Mouse (Mus musculus) adrenal gland, postnatal 4 days (tissue): ENCODE measurements around the gene Taf9. TPM values are rescaled to one million over a fixed set of nuclear protein-coding genes. Genes with fewer than 3 reads are reported as not detected.

Experiments
- DNase-seq, 2 experiments: peaks; one replicate each; pipeline ENCODE4 v3.0.0; 2021 to 2022; ENCODE audit warnings: low spot score in 2 of 2, mixed read lengths in 2 of 2
- long read RNA-seq, 2 experiments: library from polyadenylated mRNA; stranded (forward); transcript quantifications; one replicate each; pipeline ENCODE4 v2.0.0; 2021
- total RNA-seq, 2 experiments: library from RNA; stranded (reverse); gene quantifications; 2 replicates each; pipeline ENCODE4 v1.2.3; 2021

Taf9 gene
- total RNA-seq: 10 to 100 TPM; 10.1 to 15.0 TPM
- long read RNA-seq, experiment 1, partial matches to known transcripts: 1 of 4 reads
- long read RNA-seq, experiment 1, other reads (novel, unspliced or antisense): 1 of 4 reads
- long read RNA-seq, experiment 2, transcript Taf9-204 (3 exons, 794 nt): major isoform, 5 of 12 reads
- long read RNA-seq, experiment 2, partial matches to known transcripts: 2 of 12 reads
- long read RNA-seq, experiment 2, other reads (novel, unspliced or antisense): 4 of 12 reads

DNA sequence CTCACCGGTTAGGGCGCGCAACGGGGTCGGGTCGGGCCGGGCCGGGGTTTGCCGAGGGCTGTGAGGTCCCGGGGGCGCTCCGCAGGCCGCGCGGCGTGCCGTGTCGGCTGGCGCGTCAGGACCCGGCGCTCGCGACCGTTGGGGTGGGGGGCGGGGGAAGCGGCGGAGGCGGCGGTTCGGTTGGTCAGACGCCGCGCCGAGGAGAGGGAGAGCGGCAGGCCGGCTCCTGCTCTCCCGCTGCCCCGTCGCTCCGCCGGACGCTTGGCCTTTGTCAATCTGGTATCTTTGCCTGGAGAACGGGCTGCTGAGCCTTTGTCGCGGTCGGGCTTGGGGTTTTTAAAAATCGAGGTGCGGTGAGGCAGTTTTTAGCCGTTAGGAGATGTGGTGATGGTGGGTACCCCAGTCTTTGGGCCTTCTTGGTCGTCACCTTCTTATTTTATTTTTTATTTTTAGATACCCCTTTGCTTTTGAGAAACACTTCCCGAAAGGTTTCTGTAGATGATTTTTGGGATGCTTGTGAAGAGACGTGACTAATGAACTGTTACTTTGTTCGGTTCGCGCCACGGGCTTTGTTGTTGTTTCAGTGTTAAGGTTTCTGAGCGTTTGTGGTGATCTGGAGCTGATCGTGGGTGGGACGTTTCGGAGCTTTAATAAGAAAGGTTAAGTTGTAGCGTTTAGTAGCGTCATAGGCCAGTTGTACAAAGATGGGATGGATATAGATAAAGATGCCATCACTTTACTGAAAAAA lies at the start of gene Taf9:
TSS of gene Taf9 (plus strand) at position 141 of the 748 bp plus-strand sequence.
- DNase-seq: no peak

DNA sequence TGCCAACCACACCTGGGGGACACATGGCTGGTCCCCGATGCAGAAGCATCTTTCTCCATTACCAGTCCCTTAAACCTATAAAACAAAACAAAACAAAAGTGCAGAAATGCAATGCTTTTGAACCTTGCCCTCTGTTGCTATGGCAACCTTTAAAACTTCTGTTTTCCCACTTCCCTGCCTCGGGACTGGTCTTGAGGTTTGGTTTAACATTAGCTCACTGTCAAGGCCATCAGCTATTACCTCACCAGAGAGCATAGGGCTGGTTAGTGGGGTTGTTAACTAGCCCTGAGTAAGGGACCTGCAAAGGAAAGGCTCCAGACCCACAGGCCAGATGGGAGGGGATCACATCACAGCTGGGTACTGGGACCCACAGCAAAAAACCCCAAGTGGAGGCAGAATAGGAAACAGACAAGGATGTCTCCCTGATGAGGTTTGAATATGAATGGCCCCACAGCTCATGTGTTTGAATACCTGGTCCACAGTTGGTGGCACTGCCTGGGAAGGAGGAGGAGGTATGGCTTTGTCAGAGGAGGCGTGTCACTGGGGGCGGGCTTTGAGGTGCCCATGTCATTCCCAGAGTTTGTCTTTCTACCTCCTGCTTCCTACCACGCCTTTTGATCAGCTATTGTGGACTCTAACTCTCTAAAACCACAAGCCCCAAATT lies 49.0 kb upstream of the Taf9 start:
- no peak for DNase-seq

DNA sequence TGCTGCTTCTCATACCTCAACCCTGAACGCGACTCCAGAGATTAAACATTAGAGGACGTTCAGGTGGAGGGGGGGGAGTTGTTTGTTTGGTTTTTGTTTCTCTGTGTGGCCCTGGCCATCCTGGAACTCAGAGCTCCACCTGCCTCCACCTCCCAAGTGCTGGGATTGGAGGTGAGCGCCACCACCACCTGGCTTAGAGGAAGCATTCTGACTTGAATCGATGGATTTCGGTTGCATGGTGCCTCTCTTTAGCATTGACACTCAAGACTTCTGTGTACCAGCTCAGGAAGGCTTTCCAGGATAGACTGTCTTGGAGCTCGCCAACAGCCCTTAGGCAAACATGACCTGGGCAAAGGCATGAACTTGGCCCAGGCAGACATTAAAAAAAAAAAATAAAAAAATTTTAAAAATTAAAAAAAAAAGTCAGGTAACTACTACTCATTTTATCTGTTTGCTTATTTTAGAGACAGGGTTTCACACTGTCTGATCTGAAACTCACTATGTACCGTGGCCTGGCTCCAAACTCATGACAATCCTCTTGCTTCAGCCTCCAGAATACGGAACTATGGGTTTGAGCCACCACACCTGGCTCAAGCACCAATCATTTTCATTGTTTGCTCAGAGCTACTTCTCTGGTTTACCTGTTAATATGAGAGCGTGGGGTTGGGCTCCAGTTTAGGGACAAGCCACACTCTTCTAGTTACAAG lies 48.2 kb upstream of the Taf9 start:
- DNase-seq: no peak

DNA sequence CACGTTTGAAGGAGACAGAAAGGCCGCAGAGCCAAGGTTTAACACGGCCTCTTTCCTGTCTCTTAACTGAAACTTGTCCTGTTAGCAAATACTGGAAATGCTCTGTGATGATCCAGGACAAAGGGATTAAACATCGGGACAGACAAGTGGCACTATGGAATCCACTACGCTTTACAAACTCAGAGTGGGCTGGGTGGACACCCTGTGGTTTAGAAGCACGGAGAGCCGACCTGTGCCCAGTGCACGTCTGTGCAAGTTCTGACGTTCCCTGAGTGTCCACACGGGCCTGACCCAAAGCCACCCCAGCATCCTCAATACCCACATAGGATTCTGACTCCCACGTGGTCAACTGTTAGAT lies 47.7 kb upstream of the Taf9 start:
- no peak for DNase-seq

DNA sequence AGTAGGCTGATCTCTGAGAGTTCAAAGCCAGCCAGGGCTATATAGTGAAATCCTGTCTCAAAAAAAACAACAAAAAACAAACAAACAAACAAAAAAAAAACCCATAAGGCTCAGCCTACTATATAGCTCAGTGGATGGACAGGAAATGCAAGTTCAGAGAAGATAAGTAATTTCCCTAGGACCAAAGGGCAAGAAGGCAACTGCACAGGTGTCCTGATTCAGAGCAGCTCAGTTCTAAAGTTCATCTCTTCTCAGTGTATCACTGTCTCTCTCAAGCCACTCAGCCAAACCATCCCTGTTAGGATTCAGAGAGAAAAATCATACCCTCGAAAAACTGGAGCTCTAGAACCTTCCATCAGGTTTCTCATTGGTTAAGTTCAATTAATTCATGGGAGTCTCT lies 45.5 kb upstream of the Taf9 start:
- DNase-seq: no peak

DNA sequence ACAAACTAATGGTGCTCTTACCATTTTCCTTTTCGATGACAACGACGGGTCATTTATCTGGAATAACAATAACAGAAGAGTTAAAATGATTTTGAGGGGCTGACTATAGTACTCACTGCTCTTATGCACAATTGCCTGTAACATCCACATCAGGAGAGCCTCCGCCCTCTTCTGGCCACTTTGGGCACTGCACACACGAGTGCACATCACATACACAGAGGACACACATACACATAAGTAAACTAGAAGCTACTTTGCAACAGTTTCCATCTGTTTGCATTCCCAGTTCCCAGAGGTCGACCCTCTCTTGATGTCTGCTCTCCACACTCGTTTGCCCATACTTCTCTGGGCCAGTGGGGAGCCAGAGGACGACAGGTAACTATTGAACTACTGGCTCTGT lies 43.6 kb upstream of the Taf9 start:
- DNase-seq: no peak

DNA sequence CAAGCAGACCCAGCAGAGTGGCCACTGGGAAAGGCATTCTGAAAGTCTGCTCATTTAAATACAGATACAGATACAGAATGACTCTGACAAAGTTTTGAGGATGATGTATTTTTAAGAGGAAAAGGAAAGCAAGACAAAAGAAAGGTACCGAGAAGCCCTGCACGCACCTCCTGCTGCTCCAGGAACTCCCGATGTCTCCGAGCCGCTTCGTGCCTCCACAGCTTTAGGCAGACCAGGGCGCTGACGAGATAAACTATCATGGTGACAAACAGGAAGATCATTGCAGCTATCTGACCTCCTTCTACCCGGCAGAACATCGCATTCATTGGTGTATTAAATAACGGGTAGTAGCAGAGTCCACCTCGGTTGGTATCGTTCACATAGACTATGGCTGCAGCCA lies 40.1 kb upstream of the Taf9 start:
- DNase-seq: no peak

DNA sequence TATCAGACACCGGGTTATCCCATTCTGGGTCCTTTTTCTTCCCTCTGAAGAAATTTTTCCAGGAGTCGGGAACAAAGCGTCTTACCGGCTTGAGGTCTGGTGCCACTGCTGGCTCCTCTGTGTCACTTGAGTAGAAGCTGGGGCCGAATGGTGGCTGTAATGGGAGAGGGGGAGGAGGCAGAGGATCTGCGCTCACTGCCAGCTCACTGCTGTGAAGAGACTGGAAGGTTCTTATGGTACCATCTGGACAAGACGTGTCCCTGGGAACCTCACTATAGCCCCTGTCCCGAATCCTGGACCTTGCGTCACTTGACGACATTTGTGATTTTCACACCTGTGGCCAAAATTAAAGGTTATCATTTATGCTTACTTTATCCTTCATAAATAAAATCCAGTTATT lies 39.1 kb upstream of the Taf9 start:
- no peak for DNase-seq

DNA sequence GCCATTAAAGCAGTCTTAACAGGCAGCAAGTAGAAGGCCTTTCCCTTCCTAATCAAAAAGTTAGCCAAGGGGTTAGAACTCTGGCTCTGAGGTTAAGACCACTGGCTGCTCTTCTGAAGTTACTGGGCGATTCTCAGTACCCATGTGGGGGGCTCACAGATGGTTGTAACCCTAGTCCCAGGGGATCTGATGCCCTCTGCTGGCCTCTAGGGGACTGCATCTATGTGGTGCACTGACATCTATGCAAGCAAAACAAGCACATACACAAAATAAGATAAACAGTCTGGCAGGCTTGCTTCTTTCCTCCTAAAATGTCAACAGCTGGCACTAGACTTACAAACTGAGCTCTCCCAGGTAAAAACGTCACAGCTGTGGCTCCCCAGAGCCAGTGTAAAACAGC lies 38.5 kb upstream of the Taf9 start:
- no peak for DNase-seq

DNA sequence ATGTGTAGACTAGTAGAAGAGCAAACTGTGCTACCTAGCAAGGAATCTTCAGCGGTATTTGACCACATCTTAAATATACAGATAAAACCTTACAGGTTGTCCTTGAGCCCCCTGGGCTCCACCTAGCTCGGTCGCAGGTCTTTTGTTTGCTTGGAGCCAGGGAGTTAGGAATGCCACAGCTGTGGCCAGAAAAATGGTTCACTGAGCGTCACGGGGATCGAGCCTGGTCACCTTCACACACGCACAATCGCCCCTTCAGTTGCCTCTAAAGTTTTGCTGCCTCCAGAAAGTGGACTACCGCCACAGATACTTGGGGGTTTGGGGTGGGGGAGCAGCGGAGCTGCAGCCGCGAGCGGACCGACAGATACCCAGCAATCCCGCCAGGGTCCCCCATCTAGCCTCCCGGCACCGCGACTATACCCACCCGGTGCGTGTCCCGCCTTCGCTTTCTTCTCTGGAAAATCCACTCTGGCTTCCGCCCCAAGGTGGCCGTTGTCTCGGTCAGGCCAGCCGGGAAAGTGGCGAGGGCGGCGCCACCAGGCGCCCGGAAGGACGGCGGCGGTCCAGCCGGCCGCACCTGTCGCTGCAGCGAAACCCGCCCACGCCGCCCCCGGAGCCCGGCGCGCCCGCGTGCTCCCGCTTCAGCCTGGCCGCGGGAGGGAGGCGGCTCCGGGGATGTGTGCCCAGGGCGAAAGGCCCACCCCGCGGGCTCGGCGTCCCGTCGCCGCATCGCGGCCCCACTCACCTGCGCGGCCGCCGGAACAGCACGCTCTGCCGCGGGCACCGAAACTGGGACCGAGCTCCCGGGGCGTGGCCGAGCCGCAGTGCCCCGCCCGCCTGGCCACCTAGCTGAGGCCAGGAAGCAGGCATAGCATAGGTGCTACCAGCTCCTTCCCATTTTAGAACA lies 34.9 kb upstream of the Taf9 start, which contains the start of gene Marveld2:
TSS of gene Marveld2 (minus strand) at position 791 of the 907 bp plus-strand sequence.
- no peak for DNase-seq

DNA sequence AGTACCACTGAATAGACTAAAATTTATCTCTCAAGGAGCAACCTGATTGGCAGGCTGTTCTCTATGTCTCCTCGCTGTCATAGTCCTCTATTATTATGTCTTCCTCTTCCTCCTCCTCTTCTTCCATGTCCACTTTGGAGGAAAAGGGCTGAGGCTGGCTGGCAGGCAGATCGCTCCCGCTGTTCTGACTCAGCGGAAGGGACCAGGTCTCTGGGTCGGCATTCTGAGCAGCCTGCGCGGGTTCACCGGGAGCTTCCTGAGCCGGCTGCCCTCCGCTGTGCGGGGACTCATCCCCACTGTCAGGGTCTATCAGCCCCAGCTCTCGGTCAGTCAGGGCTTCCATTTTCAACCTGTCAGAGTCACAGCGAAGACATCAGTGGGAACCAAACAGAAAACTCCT lies 33.8 kb upstream of the Taf9 start:
- no peak for DNase-seq

DNA sequence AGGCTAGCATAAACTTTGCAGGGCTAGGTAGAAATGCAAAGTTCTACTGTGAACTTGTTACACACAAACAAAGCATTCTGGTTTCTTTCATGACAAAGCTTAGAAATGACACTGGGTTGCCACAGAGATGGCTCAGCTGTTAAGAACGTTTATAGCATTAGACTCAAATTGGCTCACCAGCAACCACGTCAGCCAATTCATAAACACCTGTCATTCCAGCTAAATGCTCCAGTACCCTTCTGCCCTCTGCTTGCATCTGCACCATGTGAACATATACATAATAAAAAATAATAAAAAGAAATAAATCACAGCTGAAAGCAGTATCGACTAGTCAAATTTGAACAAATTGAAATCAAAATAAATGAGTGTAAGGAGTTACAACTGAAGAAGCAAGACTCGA lies 29.1 kb upstream of the Taf9 start:
- DNase-seq: no peak

DNA sequence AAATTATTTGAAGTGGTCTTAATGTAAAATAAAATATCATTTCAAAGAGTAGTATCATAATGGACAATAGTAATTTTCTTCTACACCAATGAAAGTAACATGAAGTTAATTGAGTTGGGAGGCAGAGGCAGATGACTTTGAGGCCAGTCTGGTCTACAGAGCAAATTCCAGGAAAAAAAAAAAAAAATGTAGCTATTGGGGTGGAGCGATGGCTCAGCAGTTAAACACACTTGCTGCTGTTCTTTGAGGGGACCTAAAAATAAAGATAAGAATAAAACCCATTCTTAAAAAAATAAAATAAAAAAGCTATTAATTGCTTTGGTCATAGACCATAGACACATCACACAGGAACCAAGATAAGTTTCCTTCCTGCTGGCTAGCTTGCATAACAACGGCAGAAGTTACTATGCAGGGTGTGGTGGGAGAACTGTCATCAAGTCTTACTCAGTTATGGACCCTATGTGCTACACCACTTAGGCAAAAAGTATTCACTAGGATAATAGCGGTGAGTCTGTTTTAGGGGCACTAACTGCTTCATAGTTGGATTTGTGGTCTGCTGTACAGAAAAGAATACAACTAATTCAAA lies 17.2 kb upstream of the Taf9 start:
- no peak for DNase-seq

DNA sequence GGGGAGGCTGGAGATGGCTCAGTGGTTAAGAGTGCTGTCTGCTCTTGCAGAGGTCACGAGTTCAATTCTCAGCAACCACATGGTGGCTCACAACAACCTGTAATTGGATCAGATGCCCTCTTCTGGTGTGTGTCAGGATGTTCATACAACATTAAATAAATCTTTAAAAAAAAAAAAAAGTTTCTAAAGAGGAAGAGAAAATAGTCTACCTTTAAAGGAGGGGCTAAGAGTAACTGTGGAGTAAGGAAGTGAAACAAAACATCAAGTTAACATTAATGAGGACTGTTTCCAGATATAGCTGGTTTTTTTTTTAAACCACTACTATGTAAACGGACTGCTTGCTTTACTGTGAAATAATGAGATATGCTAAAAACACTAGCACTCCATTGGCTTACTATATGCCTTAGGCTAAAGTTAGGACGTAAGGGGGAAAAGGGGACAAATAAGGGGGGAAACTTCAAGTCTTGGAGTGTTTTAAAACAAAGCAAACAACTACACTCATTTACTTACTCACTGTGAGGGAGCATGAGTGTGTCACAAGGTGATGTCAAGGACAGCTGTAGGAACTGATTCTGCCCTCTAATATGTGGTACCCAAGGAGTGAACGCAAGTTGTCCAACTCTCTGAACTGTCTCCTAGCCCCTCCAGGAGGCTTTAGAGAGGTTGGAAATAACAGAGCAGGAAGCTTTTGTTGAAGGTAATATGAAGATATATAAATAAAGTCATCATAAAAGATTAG lies 8.7 kb upstream of the Taf9 start:
- DNase-seq: no peak

DNA sequence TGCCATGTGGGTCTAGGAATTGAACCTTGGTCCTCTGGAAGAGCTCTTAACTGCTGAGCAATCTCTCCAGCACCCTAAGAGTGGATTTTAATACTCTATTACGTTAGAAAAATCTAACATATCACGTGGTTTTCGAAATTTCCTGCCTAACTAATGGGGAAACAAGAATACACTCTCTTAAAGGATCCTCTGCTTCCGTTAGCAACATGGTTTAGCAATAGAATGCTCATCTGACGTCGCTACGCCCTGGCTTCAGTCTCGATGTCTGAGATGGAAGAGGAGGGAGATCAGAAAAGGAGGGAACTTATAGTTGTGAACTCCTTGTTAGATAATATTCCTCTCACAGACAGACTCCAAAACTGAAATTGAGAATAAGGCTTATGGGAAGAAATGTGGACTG lies 3.2 kb upstream of the Taf9 start:
- DNase-seq: no peak

DNA sequence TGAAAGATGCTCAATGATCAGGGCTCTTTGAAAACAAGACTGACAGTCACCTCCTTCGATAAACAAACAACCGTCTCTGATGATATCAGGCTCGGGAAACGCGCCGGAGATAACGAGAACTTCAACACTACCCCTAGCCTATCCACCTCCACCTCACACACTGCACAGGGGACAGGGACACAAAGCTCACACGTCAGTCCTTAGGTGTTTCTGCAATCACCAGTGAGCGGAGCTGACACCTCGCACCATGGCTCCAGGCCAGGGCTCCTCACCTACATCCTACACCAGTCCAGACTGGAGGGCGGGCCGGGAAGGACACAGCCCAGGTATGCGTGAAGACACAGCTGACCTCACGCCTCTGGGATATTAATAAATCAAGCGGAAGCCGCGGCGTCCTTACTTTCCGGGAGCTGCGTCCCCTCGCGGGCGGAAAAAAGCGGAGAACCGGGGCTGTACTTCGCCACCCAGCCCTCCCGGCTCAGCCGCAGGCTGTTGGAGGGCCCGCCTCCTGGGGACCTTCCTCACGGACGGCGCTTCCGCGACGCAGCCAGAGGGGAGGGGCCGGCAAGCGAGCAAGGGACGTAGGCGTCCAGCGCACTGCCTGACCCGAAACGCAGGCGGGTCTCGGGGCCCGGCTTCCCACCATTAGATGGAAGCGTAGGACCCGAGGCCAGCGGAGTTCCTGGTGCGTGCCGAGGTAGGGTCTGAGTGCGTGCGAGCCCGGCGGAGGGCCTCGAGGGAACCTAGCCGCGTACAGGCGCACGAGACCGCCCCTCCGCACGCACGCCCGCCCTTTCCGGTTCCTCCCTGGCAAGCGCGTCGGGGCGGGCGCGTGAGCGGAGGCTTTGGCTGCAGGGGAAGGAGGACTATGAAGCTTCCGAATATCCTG lies 585 bp upstream of the Taf9 start, which contains the start of the genes Ak6 and Rad17:
TSS of gene Ak6 (plus strand) at position 430 of the 889 bp plus-strand sequence.
TSS of gene Rad17 (minus strand) at position 502 of the 889 bp plus-strand sequence.
- DNase-seq: peak; percentile 83 to 87

DNA sequence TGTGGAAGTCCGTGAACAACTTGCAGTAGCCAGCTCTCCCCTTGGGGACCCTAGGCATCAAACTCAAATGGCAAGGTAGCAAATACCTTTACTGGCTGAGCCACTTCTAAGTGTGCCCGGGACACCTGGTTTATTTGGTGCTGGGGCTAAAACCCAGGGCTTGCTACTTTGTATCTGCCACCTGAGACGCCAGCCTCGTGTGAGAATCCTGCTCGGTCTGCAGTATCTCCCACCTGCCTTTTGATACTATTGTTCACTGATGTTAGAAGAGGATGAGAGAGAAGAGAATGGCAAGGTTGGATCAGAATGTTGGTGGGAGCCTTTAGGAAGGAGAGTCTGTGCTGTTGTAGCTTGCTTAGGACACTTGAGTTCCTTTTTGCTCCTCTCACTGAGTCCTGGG lies 6.7 kb downstream of the Taf9 start:
- DNase-seq: no peak

DNA sequence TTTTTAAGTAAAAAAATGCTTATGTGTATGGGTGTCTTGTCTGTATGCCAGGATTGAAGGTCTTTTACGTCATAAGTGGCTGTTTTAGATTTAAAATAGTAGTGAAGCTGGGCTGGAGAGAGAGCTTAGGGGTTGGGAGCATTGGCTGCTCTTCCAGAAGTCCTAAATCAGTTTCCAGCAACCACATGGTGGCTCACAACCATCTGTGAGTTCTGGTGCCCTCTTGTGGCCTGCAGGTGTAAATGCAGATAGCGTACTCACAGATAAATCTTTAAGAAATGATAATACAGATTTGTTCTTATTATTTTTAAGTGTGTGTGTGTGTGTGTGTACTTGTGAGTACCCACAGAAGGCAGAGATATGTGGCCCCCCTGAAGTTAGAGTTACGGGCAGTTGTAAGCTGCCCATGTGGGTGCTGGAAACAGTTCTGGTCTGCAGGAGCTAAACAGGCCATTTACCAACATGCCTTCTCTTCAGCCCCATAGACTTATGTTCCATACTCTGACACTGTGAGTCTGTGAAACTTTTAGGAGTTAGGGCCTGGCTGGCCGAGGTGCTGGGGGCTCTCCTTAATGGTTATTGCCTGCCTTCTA lies 8.6 kb downstream of the Taf9 start:
- DNase-seq: peak in 1 of 2 experiments; percentile 27
